Mouse (Mus musculus) brain, embryonic 14.5 days (tissue): ENCODE measurements around the gene Adh1.

Experiments used
- CTCF ChIP-seq: fragments of 200-500 bp; IDR thresholded peaks from 2 replicates; pipeline ENCODE4 v1.5.1; 2012; ENCODE audit warnings: inconsistent platforms, mild to moderate bottlenecking, moderate library complexity, borderline replicate concordance; ENCODE audit not compliant: insufficient read depth, insufficient read length; ENCODE audit errors: extremely low read depth
- POLR2A ChIP-seq: fragments of 200-500 bp; IDR thresholded peaks from 2 replicates; pipeline ENCODE4 v1.6.1; 2012; ENCODE audit warnings: mild to moderate bottlenecking, inconsistent platforms, borderline replicate concordance; ENCODE audit not compliant: poor library complexity, insufficient read depth, insufficient read length, severe bottlenecking; ENCODE audit errors: extremely low read depth

DNA sequence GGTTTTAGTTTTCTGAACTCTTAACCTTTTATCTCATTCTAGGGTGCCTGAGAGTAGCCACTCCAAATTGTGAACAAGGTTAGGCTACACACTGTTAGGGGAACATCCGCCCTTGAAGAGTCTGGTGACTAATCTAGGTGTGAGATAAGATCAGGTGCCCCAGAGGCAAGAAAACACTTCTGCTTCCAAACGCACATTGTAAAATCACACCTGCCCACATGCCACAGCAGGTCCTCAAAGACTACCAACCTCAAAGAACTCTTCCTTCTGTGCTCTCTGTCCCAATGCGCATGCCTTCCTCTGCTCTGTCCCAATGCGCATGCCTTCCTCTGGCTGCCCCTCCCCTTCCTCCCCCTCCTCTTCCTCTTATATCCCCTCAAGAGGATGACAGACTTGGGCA, 73.5 kb downstream of the Adh1 start:
- TF ChIP-seq POLR2A (no peak), CTCF (no peak)
